Mouse (Mus musculus) intestine, postnatal 0 days (tissue): Measurements from ENCODE around the gene Rragd. TPM values are rescaled to one million over a fixed set of nuclear protein-coding genes. Genes with fewer than 3 reads are reported as not detected.

ENCODE experiments used
- ATAC-seq: fragments of 200-750 bp; cut with Nextera tagmentation; 2 replicates; pipeline ENCODE4 v1.8.0; 2017; ENCODE audit warnings: mild to moderate bottlenecking, moderate TSS enrichment, moderate library complexity
- H3K27ac ChIP-seq: fragments of 300-500 bp; sonication (generic); 2 replicates; pipeline ENCODE4 v1.5.1; 2014; ENCODE audit warnings: mild to moderate bottlenecking, low read depth, low read length, moderate library complexity
- H3K27me3 ChIP-seq: fragments of 300-500 bp; sonication (generic); replicated peaks from 2 replicates; pipeline ENCODE4 v1.6.1; 2014; ENCODE audit warnings: low read length, mixed read lengths; ENCODE audit not compliant: control insufficient read depth, insufficient read depth
- H3K36me3 ChIP-seq: fragments of 300-500 bp; sonication (generic); 2 replicates; pipeline ENCODE4 v1.6.1; 2014; ENCODE audit warnings: mild to moderate bottlenecking, moderate library complexity; ENCODE audit not compliant: control insufficient read depth, insufficient read depth
- H3K4me1 ChIP-seq: fragments of 300-500 bp; sonication (generic); replicated peaks from 2 replicates; pipeline ENCODE4 v1.6.1; 2014; ENCODE audit warnings: antibody characterized with exemption, low read length, mixed read lengths; ENCODE audit not compliant: control insufficient read depth, insufficient read depth
- H3K4me2 ChIP-seq: fragments of 300-500 bp; sonication (generic); replicated peaks from 2 replicates; pipeline ENCODE4 v1.6.1; 2014; ENCODE audit warnings: low read depth, mild to moderate bottlenecking, moderate library complexity
- H3K4me3 ChIP-seq: fragments of 300-500 bp; sonication (generic); 2 replicates; pipeline ENCODE4 v1.5.1; 2014; ENCODE audit warnings: low read depth, low read length
- H3K9ac ChIP-seq: fragments of 300-500 bp; sonication (generic); 2 replicates; pipeline ENCODE4 v1.6.1; 2014; ENCODE audit warnings: mild to moderate bottlenecking, low read depth, low read length
- H3K9me3 ChIP-seq: fragments of 300-500 bp; sonication (generic); 2 replicates; pipeline ENCODE4 v1.6.1; 2016; ENCODE audit warnings: mixed run types; ENCODE audit not compliant: control insufficient read depth
- CTCF ChIP-seq: sonication (generic); IDR thresholded peaks from 2 replicates; pipeline ENCODE4 v1.5.1; 2016; ENCODE audit warnings: low read depth, mild to moderate bottlenecking, control low read depth, antibody characterized with exemption, moderate library complexity
- WGBS: fragments of 180-500 bp; shearing (Covaris S2); extraction: QIAGEN DNeasy Blood & Tissue Kit; methylation state at CpG from one replicate; pipeline ENCODE4 v1.1.7; 2014; 5-methylcytosine and 5-hydroxymethylcytosine counted together
- polyA plus RNA-seq: library from polyadenylated mRNA; unstranded; fragments of >200 nt; fragmentation: Nextera tagmentation; extraction: Ambion mirVana; gene quantifications from 2 replicates; pipeline ENCODE4 v1.2.1, GENCODE M21; 2015

Rragd gene
- 51.9 and 56.4 TPM in 2 replicates for polyA plus RNA-seq

DNA sequence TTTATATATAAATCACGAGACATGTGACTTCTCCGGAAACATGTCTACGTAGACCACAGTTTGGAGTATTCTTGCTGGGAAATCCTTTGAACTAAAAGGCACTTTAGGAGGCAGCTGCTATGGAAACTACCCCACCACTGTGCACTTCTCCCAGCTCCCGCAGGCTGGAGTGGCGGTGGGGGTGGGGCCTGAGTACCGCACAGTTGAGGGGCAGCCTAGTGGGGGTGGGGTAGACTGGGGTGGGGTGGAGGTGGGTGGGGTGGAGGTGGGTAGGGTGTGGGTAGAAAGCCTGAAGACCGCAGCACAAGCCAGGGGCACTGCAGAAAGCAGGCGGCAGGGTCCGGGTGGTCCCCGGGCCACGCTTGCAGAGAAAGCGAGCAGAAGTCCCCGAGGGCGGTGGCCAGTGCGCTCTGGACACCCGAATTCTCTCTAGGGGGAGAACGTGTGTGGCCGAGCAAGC lies at the start of gene Rragd:
Gene Rragd, plus strand, starts transcription at position 322 of the 460 bp plus-strand sequence.
- peak within 1 kb of the TSS; percentile 83 for H3K9ac ChIP-seq
- H3K27me3 ChIP-seq, result no peaks in the 10 kb centered on the region
- H3K36me3 ChIP-seq, result no peaks in the 10 kb centered on the region
- peak; percentile 50 for ATAC-seq
- no peaks in the 10 kb centered on the region for H3K9me3 ChIP-seq
- peak within 1 kb of the TSS; percentile 87 for H3K4me3 ChIP-seq
- H3K27ac ChIP-seq, result peak within 1 kb of the TSS; percentile 86
- TF ChIP-seq CTCF, result no peak
- 0 out of 2 replicates have a peak, but pooled peaks cover 3% of the 10 kb centered on the region for H3K4me1 ChIP-seq
- H3K4me2 ChIP-seq, result peak within 1 kb of the TSS; percentile 99
- WGBS, result under 1% methylated on average over 18 of the region's 18 CpGs

DNA sequence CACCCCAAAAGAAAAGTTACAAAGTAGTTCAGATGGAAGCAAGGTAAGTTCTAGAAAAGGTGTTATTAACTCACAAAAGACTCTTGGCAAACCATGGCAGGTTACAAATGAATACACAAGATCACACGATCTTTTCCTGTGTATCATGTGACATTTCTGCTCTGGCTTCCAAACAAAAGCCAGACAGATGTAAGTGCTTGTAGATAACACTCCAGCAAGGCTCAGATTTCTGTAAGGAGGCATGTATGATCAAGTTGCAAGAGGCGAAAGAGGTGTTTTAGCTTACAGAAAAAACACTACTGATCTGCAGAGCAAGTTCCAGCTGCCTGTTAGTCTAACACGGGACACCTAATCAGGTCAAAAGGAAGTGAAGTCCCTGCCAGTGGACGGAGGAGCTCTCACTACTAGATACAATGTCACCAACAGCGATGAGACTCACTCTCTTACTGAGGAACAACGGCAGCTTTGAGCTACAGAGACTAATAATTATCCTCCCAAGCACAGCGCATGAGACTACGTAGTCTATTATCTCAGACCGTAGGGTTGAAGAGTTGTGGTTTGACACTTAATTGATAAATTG lies 46.0 kb upstream of the Rragd start:
- WGBS, result 42% methylated on average over 9 of the region's 9 CpGs
- Histone ChIP-seq H3K36me3 (no peaks in the 10 kb centered on the region), H3K4me1 (no peaks in the 10 kb centered on the region), H3K27me3 (no peaks in the 10 kb centered on the region), H3K4me3 (no peak overlapping the region), H3K9me3 (no peaks in the 10 kb centered on the region), H3K4me2 (no peak overlapping the region), H3K27ac (no peak overlapping the region), H3K9ac (no peak overlapping the region)
- TF ChIP-seq CTCF, result no peak
- no peak for ATAC-seq

DNA sequence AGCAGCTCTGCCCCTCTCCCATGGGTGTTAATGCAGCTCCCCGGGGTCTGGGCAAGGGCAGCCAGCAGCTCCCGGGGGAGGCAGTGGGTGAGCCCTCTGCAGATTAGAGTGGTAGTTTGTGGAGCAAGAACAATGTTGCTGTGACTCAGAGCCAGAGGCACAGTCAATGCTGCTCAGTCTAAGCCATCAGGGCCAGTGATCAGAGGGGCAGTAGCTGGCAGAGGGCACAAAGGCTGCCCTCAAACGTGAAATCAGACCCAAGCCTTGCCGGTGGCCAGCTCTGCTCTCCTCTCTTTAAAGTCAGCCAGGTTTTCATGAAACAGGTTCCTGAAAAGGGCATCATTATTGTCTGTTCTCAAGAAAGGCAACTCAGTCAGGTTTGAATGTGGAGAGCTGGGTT lies 43.3 kb upstream of the Rragd start:
- ATAC-seq, result no peak
- WGBS, result 55% methylated on average over 4 of the region's 4 CpGs
- Histone ChIP-seq H3K27me3 (no peaks in the 10 kb centered on the region), H3K36me3 (no peaks in the 10 kb centered on the region), H3K9me3 (no peaks in the 10 kb centered on the region), H3K27ac (no peak overlapping the region), H3K4me3 (no peak overlapping the region), H3K9ac (no peak overlapping the region), H3K4me2 (no peak overlapping the region), H3K4me1 (no peaks in the 10 kb centered on the region)
- no peak for TF ChIP-seq CTCF

DNA sequence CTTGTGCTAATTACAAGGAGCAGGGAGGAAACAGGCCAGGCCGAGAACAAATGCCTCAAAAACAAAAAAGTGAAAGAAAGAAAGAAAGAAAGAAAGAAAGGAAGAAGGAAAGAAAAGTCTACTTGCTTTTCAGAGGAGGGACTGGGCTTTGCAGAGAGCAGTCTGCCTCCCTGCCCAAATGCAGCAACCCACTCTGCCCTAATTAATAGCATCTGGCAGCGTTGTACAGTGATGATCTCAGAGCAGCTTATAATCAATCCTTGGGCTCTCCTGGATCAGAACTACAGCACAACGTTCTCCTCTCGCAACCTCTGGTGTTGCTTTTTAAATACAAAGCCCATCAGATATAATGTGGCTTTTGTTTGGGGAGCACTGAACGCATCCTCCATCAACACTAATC lies 42.9 kb upstream of the Rragd start:
- Histone ChIP-seq H3K9me3 (no peaks in the 10 kb centered on the region), H3K36me3 (no peaks in the 10 kb centered on the region), H3K9ac (no peak overlapping the region), H3K4me2 (no peak overlapping the region), H3K4me1 (no peaks in the 10 kb centered on the region), H3K4me3 (no peak overlapping the region), H3K27me3 (no peaks in the 10 kb centered on the region), H3K27ac (no peak overlapping the region)
- 75% methylated on average over 5 of the region's 5 CpGs for WGBS
- no peak for TF ChIP-seq CTCF
- ATAC-seq, result no peak

DNA sequence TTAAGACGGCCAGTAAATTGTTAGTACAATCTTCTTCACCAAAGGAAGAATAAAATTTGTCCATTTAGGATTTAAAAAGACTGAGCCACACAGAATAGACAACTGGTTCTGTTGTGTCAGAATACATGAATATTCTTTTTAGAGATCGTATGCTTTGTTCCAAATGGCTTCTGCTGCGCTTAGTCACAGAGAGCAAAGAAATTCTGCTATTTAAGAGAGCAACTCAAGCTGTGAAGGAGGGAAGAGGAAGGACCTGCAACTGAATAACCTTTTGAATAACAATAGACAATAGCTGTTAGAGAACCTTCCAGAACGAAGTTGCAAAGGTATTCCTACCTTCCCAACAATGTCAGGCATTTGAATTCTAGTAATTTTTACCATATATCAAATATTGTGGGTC lies 41.9 kb upstream of the Rragd start:
- Histone ChIP-seq H3K9ac (no peak overlapping the region), H3K27me3 (no peaks in the 10 kb centered on the region), H3K9me3 (no peaks in the 10 kb centered on the region), H3K27ac (no peak overlapping the region), H3K36me3 (no peaks in the 10 kb centered on the region), H3K4me1 (no peaks in the 10 kb centered on the region), H3K4me2 (no peak overlapping the region), H3K4me3 (no peak overlapping the region)
- no peak for ATAC-seq
- no peak for TF ChIP-seq CTCF
- 77% methylated on average over 4 of the region's 4 CpGs for WGBS

DNA sequence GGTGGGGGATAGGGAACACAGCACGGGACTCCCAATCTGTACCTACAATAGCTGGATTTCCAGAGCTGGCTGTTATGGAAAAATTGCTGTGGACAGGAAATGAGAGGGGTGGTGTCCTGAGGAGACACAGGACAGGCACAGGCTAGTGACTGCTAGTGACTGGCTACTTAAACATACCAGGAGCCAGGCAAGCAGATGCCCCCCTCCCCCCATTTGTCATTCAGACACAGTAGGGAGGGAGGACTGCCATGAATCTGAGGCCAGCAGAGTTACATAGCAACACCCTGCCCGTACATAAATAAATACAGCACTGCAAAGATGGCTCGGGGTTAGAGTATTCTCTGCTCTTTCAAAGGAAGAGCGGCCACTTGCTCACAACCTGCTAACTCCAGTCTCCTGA lies 35.2 kb upstream of the Rragd start:
- no peak overlapping the region for H3K27ac ChIP-seq
- H3K4me1 ChIP-seq, result 0 out of 2 replicates have a peak, but pooled peaks cover 12% of the 10 kb centered on the region
- H3K4me3 ChIP-seq, result no peak overlapping the region
- TF ChIP-seq CTCF, result no peak
- H3K27me3 ChIP-seq, result no peaks in the 10 kb centered on the region
- no peak overlapping the region for H3K9ac ChIP-seq
- ATAC-seq, result no peak
- no peak overlapping the region for H3K4me2 ChIP-seq
- WGBS, result 29% methylated on average over 4 of the region's 4 CpGs
- no peaks in the 10 kb centered on the region for H3K36me3 ChIP-seq
- H3K9me3 ChIP-seq, result no peaks in the 10 kb centered on the region
